Mouse (Mus musculus): ENCODE data around the gene Ogdhl.

The Ogdhl gene

DNA sequence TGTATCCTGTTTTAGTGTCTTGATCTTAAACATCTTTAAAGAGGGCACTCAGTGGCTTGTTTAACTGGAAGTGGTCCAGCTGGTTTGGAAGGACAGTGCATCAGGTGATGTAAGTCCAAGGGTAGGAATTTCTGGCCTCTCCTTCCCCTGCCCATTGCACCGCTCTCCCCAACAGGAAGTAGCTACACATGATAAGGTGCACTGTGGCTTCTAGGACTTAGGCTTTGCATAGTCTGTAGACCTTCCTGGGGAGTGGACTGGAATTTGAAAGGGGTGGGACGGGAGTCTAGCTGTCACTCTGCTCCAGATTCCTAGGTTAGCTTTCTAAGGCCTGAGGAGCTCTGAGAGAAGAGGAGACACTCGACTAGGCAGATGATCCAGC lies 58.3 kb downstream of the Ogdhl start:
- no peak for DNase-seq (ENCODE audit: low spot score)

- no peak for DNase-seq (ENCODE audit: low spot score)
Observed at GRCm38 (mm10) chr14:32381066-32381465, 59.2 kb downstream of the Ogdhl start.

- DNase-seq (ENCODE audit: low spot score): no peak
Observed at GRCm38 (mm10) chr14:32381619-32382018, 59.8 kb downstream of the Ogdhl start.

GRCm38 (mm10) chr14:32388196-32388595 lies 66.4 kb downstream of the Ogdhl start, which contains the start of gene 1700024G13Rik:
Gene 1700024G13Rik (minus strand): TSS chr14:32388391.
- peak; percentile 67 for DNase-seq (ENCODE audit: low spot score)
